Mouse (Mus musculus): Measurements from ENCODE around the gene Manba. TPM values are rescaled to one million over a fixed set of nuclear protein-coding genes. Genes with fewer than 3 reads are reported as not detected.

The Manba gene
- polyA plus RNA-seq, 1 experiment = 5.1 TPM

- 97% methylated on average over 17 of the region's 17 CpGs for WGBS
- TF ChIP-seq POLR2A (IDR thresholded peaks at IDR 0.05; ENCODE audit: low read depth, low read length) (no peak), CTCF (IDR thresholded peaks at IDR 0.05; ENCODE audit: extremely low read depth, insufficient read depth, insufficient read length, insufficient replicate concordance) (no peak)
- Histone ChIP-seq H3K27me3 (ENCODE audit: control insufficient read depth, insufficient read depth, low read length) (no peaks in the 10 kb centered on the region), H3K27ac (ENCODE audit: insufficient read depth, low read length) (no peak overlapping the region), H3K4me1 (ENCODE audit: control insufficient read depth, insufficient read depth, insufficient read length) (0 out of 2 replicates have a peak, but pooled peaks cover 3% of the 10 kb centered on the region), H3K4me3 (ENCODE audit: extremely low read depth, insufficient read depth, insufficient read length) (no peak overlapping the region), H3K36me3 (ENCODE audit: control insufficient read depth, insufficient read depth, low read length) (peaks cover 5% of the 10 kb centered on the region; the same call in 1 of the 2 replicates)
- no peak for DNase-seq (ENCODE audit: low read depth in 1 of 2, low spot score in 2 of 2)
Measured at GRCm38 (mm10) chr3:135563163-135563689, 77.8 kb downstream of the Manba start.

GRCm38 (mm10) chr3:135564706-135565105 lies 79.3 kb downstream of the Manba start:
- Histone ChIP-seq H3K4me1 (ENCODE audit: control insufficient read depth, insufficient read depth, insufficient read length) (peaks cover 13% of the 10 kb centered on the region), H3K36me3 (ENCODE audit: control insufficient read depth, insufficient read depth, low read length) (peaks cover 5% of the 10 kb centered on the region; the same call in 1 of the 2 replicates), H3K27me3 (ENCODE audit: control insufficient read depth, insufficient read depth, low read length) (no peaks in the 10 kb centered on the region), H3K27ac (ENCODE audit: insufficient read depth, low read length) (no peak overlapping the region), H3K4me3 (ENCODE audit: extremely low read depth, insufficient read depth, insufficient read length) (no peak overlapping the region)
- DNase-seq (ENCODE audit: low read depth in 1 of 2, low spot score in 2 of 2) = no peak
- WGBS = 95% methylated on average over 9 of the region's 9 CpGs
- TF ChIP-seq POLR2A (IDR thresholded peaks at IDR 0.05; ENCODE audit: low read depth, low read length) (no peak), CTCF (IDR thresholded peaks at IDR 0.05; ENCODE audit: extremely low read depth, insufficient read depth, insufficient read length, insufficient replicate concordance) (no peak)

GRCm38 (mm10) chr3:135565306-135565705 lies 79.9 kb downstream of the Manba start:
- peaks cover 13% of the 10 kb centered on the region for H3K4me1 ChIP-seq (ENCODE audit: control insufficient read depth, insufficient read depth, insufficient read length)
- 43% methylated on average over 4 of the region's 4 CpGs for WGBS
- no peak overlapping the region for H3K4me3 ChIP-seq (ENCODE audit: extremely low read depth, insufficient read depth, insufficient read length)
- DNase-seq (ENCODE audit: low read depth in 1 of 2, low spot score in 2 of 2) = peak in 1 of 2 experiments; percentile 65
- H3K27me3 ChIP-seq (ENCODE audit: control insufficient read depth, insufficient read depth, low read length) = no peaks in the 10 kb centered on the region
- H3K27ac ChIP-seq (ENCODE audit: insufficient read depth, low read length) = peak overlapping the region; percentile 9; the same call in 1 of the 2 replicates
- peaks cover 7% of the 10 kb centered on the region for H3K36me3 ChIP-seq (ENCODE audit: control insufficient read depth, insufficient read depth, low read length)
- TF ChIP-seq POLR2A (IDR thresholded peaks at IDR 0.05; ENCODE audit: low read depth, low read length) (no peak), CTCF (IDR thresholded peaks at IDR 0.05; ENCODE audit: extremely low read depth, insufficient read depth, insufficient read length, insufficient replicate concordance) (no peak)

- Histone ChIP-seq H3K36me3 (ENCODE audit: control insufficient read depth, insufficient read depth, low read length) (peaks cover 9% of the 10 kb centered on the region), H3K4me1 (ENCODE audit: control insufficient read depth, insufficient read depth, insufficient read length) (peaks cover 13% of the 10 kb centered on the region), H3K27ac (ENCODE audit: insufficient read depth, low read length) (no peak overlapping the region), H3K4me3 (ENCODE audit: extremely low read depth, insufficient read depth, insufficient read length) (no peak overlapping the region), H3K27me3 (ENCODE audit: control insufficient read depth, insufficient read depth, low read length) (no peaks in the 10 kb centered on the region)
- DNase-seq (ENCODE audit: low read depth in 1 of 2, low spot score in 2 of 2) = no peak
- 86% methylated on average over 6 of the region's 6 CpGs for WGBS
- TF ChIP-seq CTCF (IDR thresholded peaks at IDR 0.05; ENCODE audit: extremely low read depth, insufficient read depth, insufficient read length, insufficient replicate concordance) (no peak), POLR2A (IDR thresholded peaks at IDR 0.05; ENCODE audit: low read depth, low read length) (no peak)
Measured at GRCm38 (mm10) chr3:135567888-135568287, 82.5 kb downstream of the Manba start.

- peaks cover 6% of the 10 kb centered on the region for H3K36me3 ChIP-seq (ENCODE audit: control insufficient read depth, insufficient read depth, low read length)
- TF ChIP-seq POLR2A (IDR thresholded peaks at IDR 0.05; ENCODE audit: low read depth, low read length) = no peak
- no peak for TF ChIP-seq CTCF (IDR thresholded peaks at IDR 0.05; ENCODE audit: extremely low read depth, insufficient read depth, insufficient read length, insufficient replicate concordance)
- H3K27me3 ChIP-seq (ENCODE audit: control insufficient read depth, insufficient read depth, low read length) = no peaks in the 10 kb centered on the region
- H3K4me3 ChIP-seq (ENCODE audit: extremely low read depth, insufficient read depth, insufficient read length) = no peak overlapping the region
- peak overlapping the region; percentile 55 for H3K27ac ChIP-seq (ENCODE audit: insufficient read depth, low read length)
- DNase-seq (ENCODE audit: low read depth in 1 of 2, low spot score in 2 of 2) = no peak
- 61% methylated on average over 5 of the region's 5 CpGs for WGBS
- H3K4me1 ChIP-seq (ENCODE audit: control insufficient read depth, insufficient read depth, insufficient read length) = peaks cover 13% of the 10 kb centered on the region
Measured at GRCm38 (mm10) chr3:135568633-135569032, 83.2 kb downstream of the Manba start.

GRCm38 (mm10) chr3:135571540-135571939 lies 86.1 kb downstream of the Manba start:
- Histone ChIP-seq H3K27me3 (ENCODE audit: control insufficient read depth, insufficient read depth, low read length) (no peaks in the 10 kb centered on the region), H3K27ac (ENCODE audit: insufficient read depth, low read length) (no peak overlapping the region), H3K4me1 (ENCODE audit: control insufficient read depth, insufficient read depth, insufficient read length) (peaks cover 11% of the 10 kb centered on the region), H3K4me3 (ENCODE audit: extremely low read depth, insufficient read depth, insufficient read length) (no peak overlapping the region), H3K36me3 (ENCODE audit: control insufficient read depth, insufficient read depth, low read length) (peaks cover 4% of the 10 kb centered on the region)
- 95% methylated on average over 13 of the region's 13 CpGs for WGBS
- no peak for DNase-seq (ENCODE audit: low read depth in 1 of 2, low spot score in 2 of 2)
- TF ChIP-seq CTCF (IDR thresholded peaks at IDR 0.05; ENCODE audit: extremely low read depth, insufficient read depth, insufficient read length, insufficient replicate concordance) = no peak
- no peak for TF ChIP-seq POLR2A (IDR thresholded peaks at IDR 0.05; ENCODE audit: low read depth, low read length)

GRCm38 (mm10) chr3:135573051-135573450 lies 87.6 kb downstream of the Manba start:
- H3K27ac ChIP-seq (ENCODE audit: insufficient read depth, low read length) = no peak overlapping the region
- DNase-seq (ENCODE audit: low read depth in 1 of 2, low spot score in 2 of 2) = no peak
- peaks cover 11% of the 10 kb centered on the region for H3K4me1 ChIP-seq (ENCODE audit: control insufficient read depth, insufficient read depth, insufficient read length)
- H3K4me3 ChIP-seq (ENCODE audit: extremely low read depth, insufficient read depth, insufficient read length) = no peak overlapping the region
- H3K27me3 ChIP-seq (ENCODE audit: control insufficient read depth, insufficient read depth, low read length) = no peaks in the 10 kb centered on the region
- TF ChIP-seq POLR2A (IDR thresholded peaks at IDR 0.05; ENCODE audit: low read depth, low read length) (no peak), CTCF (IDR thresholded peaks at IDR 0.05; ENCODE audit: extremely low read depth, insufficient read depth, insufficient read length, insufficient replicate concordance) (no peak)
- 45% methylated on average over 6 of the region's 6 CpGs for WGBS
- peaks cover 4% of the 10 kb centered on the region for H3K36me3 ChIP-seq (ENCODE audit: control insufficient read depth, insufficient read depth, low read length)

All from spleen, adult 2 months (tissue).